Comparison of ENCODE assay signal across 9 mouse cellular contexts in genomic region chr13:67081946-67082345, GRCm38 (mm10). TPM values are rescaled to one million over a fixed set of nuclear protein-coding genes. Genes with fewer than 3 reads are reported as not detected.
DNase-seq lines count a peak whose midpoint lies in the region; ATAC-seq and TF ChIP-seq lines count a peak whose summit lies in the region.
"Had no signal": no experiment of that assay in that cellular context is flagged by ENCODE, and none has a peak within 500 bp of the region (broad histone marks: within the 10 kb centered on the region; RNA-seq: fewer than 3 reads in every experiment).

No protein-coding gene starts in this region.

- TF ChIP-seq CTCF in cerebellum, adult 2 months (IDR thresholded peaks at IDR 0.05; ENCODE audit: borderline replicate concordance, insufficient read depth, low read depth, low read length): no peak

- TF ChIP-seq POLR2A in cerebellum, adult 2 months (IDR thresholded peaks at IDR 0.05; ENCODE audit: borderline replicate concordance, insufficient read depth, low read length): no peak

- no peaks in the 10 kb centered on the region for H3K27me3 ChIP-seq in cerebellum, adult 2 months (ENCODE audit: control insufficient read depth, insufficient read depth, low read length)
- H3K27me3 ChIP-seq in liver, embryonic 11.5 days (replicated peaks; ENCODE audit: control insufficient read depth, insufficient read depth, low read length): no peaks in the 10 kb centered on the region

- no peaks in the 10 kb centered on the region for H3K36me3 ChIP-seq in liver, embryonic 11.5 days (ENCODE audit: control insufficient read depth, insufficient read depth, low read length)

- H3K9me3 ChIP-seq in liver, embryonic 11.5 days (ENCODE audit: control insufficient read depth, low read length): no peaks in the 10 kb centered on the region; the same call in 1 of the 2 replicates

- DNase-seq in cerebellum, adult 2 months: no peak
- DNase-seq in cerebellum, postnatal 10 days: no peak
- peak; percentile 0 for DNase-seq in retina, postnatal 1 day
- no peak for DNase-seq in retina, embryonic 14.5 days (ENCODE audit: low spot score)
- DNase-seq in liver, embryonic 11.5 days (ENCODE audit: low spot score): no peak
- no peak for DNase-seq in right cerebral cortex, postnatal 4 days
- no peak for DNase-seq in thymus, postnatal 10 days (ENCODE audit: low spot score in 2 of 2)
- no peak for DNase-seq in layer of hippocampus, adult 9-11 months

- H3K4me3 ChIP-seq in cerebellum, adult 2 months (replicated peaks; ENCODE audit: insufficient read depth, low read depth, low read length): peak overlapping the region; percentile 96
- H3K4me3 ChIP-seq in liver, embryonic 11.5 days (ENCODE audit: low read depth, low read length): peak overlapping the region; percentile 69

- peak overlapping the region; percentile 85 for H3K4me2 ChIP-seq in liver, embryonic 11.5 days

- no peaks in the 10 kb centered on the region for H3K4me1 ChIP-seq in cerebellum, adult 2 months (ENCODE audit: control insufficient read depth, insufficient read depth, low read length)
- peaks cover 3% of the 10 kb centered on the region; the same call in 1 of the 2 replicates for H3K4me1 ChIP-seq in liver, embryonic 11.5 days (replicated peaks; ENCODE audit: control insufficient read depth, insufficient read depth, low read length)

- WGBS in cerebellum, adult 2 months: 96% methylated on average over 1 of the region's 1 CpGs
- 65% methylated on average over 1 of the region's 1 CpGs for WGBS in liver, embryonic 11.5 days

- no peak overlapping the region for H3K9ac ChIP-seq in liver, embryonic 11.5 days (ENCODE audit: low read depth, low read length)

- no peak for ATAC-seq in liver, embryonic 11.5 days (replicated peaks; ENCODE audit: low FRiP score)

- no peak overlapping the region; the same call in 1 of the 2 replicates for H3K27ac ChIP-seq in cerebellum, adult 2 months (ENCODE audit: insufficient read depth, low read length)
- H3K27ac ChIP-seq in liver, embryonic 11.5 days (ENCODE audit: low read depth, low read length): no peak overlapping the region

RNA-seq across cellular contexts. Expression of gene Zfp708, which starts 15.8 kb away (rescaled TPM):
- polyA plus RNA-seq in cerebellum, adult 2 months (2012; rRNA removed): 2.6 and 2.8 TPM in 2 replicates
- 2.7 and 4.1 TPM in 2 replicates for polyA plus RNA-seq in liver, embryonic 11.5 days (2014; fragmentation: Nextera tagmentation; extraction: Ambion mirVana)
- polyA plus RNA-seq: large intestine, adult 2 months had no signal

RNA-seq across cellular contexts. Expression of gene Zfp712, which starts 21.0 kb away (rescaled TPM):
- polyA plus RNA-seq in cerebellum, adult 2 months (2012; rRNA removed): 2.9 and 3.6 TPM in 2 replicates
- polyA plus RNA-seq in liver, embryonic 11.5 days (2014; fragmentation: Nextera tagmentation; extraction: Ambion mirVana): 2.0 and 2.2 TPM in 2 replicates

RNA-seq across cellular contexts. Expression of gene Gm28557, which starts 26.5 kb away (rescaled TPM):
- 1.9 and 2.0 TPM in 2 replicates for polyA plus RNA-seq in cerebellum, adult 2 months (2012; rRNA removed)
- 2.3 and 3.6 TPM in 2 replicates for polyA plus RNA-seq in liver, embryonic 11.5 days (2014; fragmentation: Nextera tagmentation; extraction: Ambion mirVana)

RNA-seq across cellular contexts. Expression of gene Rslcan18, which starts 34.1 kb away (rescaled TPM):
- polyA plus RNA-seq in cerebellum, adult 2 months (2012; rRNA removed): 0.16 TPM in 2 replicates
- 0.08 and 0.48 TPM in 2 replicates for polyA plus RNA-seq in liver, embryonic 11.5 days (2014; fragmentation: Nextera tagmentation; extraction: Ambion mirVana)

RNA-seq across cellular contexts. Expression of gene Zfp759, which starts 39.5 kb away (rescaled TPM):
- 2.6 and 3.2 TPM in 2 replicates for polyA plus RNA-seq in cerebellum, adult 2 months (2012; rRNA removed)
- 1.3 and 1.8 TPM in 2 replicates for polyA plus RNA-seq in liver, embryonic 11.5 days (2014; fragmentation: Nextera tagmentation; extraction: Ambion mirVana)
